Mouse (Mus musculus) liver, postnatal 0 days (tissue): ENCODE data around the gene Epo. TPM values are rescaled to one million over a fixed set of nuclear protein-coding genes. Genes with fewer than 3 reads are reported as not detected.

Source experiments
- ATAC-seq: fragments of 200-750 bp; cut with Nextera tagmentation; 2 replicates; pipeline ENCODE4 v1.8.0; 2017; ENCODE audit warnings: mild to moderate bottlenecking, moderate library complexity
- DNase-seq: peaks from one replicate; pipeline ENCODE4 v3.0.0-alpha.2; 2016
- H3K27ac ChIP-seq: fragments of 300-500 bp; sonication (generic); 2 replicates; pipeline ENCODE4 v1.5.1; 2014; ENCODE audit warnings: antibody characterized with exemption, moderate library complexity, mild to moderate bottlenecking, low read depth
- H3K27me3 ChIP-seq: fragments of 300-500 bp; sonication (generic); 2 replicates; pipeline ENCODE4 v1.6.1; 2014; ENCODE audit warnings: low read length, control low read depth, mixed read lengths; ENCODE audit not compliant: insufficient read depth
- H3K36me3 ChIP-seq: fragments of 300-500 bp; sonication (generic); replicated peaks from 2 replicates; pipeline ENCODE4 v1.6.1; 2014; ENCODE audit warnings: mild to moderate bottlenecking, control low read depth, low read length, moderate library complexity, mixed read lengths; ENCODE audit not compliant: insufficient read depth
- H3K4me1 ChIP-seq: fragments of 300-500 bp; sonication (generic); 2 replicates; pipeline ENCODE4 v1.6.1; 2014; ENCODE audit warnings: antibody characterized with exemption, mild to moderate bottlenecking, control low read depth; ENCODE audit not compliant: insufficient read depth
- H3K4me2 ChIP-seq: fragments of 300-500 bp; sonication (generic); 2 replicates; pipeline ENCODE4 v1.6.1; 2014; ENCODE audit warnings: low read depth, mild to moderate bottlenecking, low read length, moderate library complexity, mixed read lengths
- H3K4me3 ChIP-seq: fragments of 300-500 bp; sonication (generic); 2 replicates; pipeline ENCODE4 v1.5.1; 2014; ENCODE audit warnings: low read depth, low read length
- H3K9ac ChIP-seq: fragments of 300-500 bp; sonication (generic); replicated peaks from 2 replicates; pipeline ENCODE4 v1.6.1; 2014; ENCODE audit warnings: mild to moderate bottlenecking, moderate library complexity
- H3K9me3 ChIP-seq: fragments of 300-500 bp; sonication (generic); 2 replicates; pipeline ENCODE4 v1.6.1; 2016; ENCODE audit warnings: mild to moderate bottlenecking, control low read depth, low read length, mixed read lengths
- CTCF ChIP-seq: sonication (generic); IDR thresholded peaks from 2 replicates; pipeline ENCODE4 v1.5.1; 2016; ENCODE audit warnings: antibody characterized with exemption, low read depth
- EP300 ChIP-seq: IDR thresholded peaks from 2 replicates; pipeline ENCODE4 v1.6.1; 2016; ENCODE audit warnings: antibody characterized with exemption, low read depth, mild to moderate bottlenecking
- WGBS: fragments of 180-500 bp; shearing (Covaris S2); extraction: QIAGEN DNeasy Blood & Tissue Kit; methylation state at CpG from one replicate; pipeline ENCODE4 v1.1.7; 2014; ENCODE audit not compliant: insufficient replicate concordance; 5-methylcytosine and 5-hydroxymethylcytosine counted together
- microRNA-seq: library from miRNA; unstranded; fragments of <30 nt; microRNA quantifications from one replicate; pipeline ENCODE4, GENCODE M21; 2016
- polyA plus RNA-seq: library from polyadenylated mRNA; unstranded; fragments of >200 nt; fragmentation: Nextera tagmentation; extraction: Ambion mirVana; gene quantifications from 2 replicates; pipeline ENCODE4 v1.2.1, GENCODE M21; 2015

Epo gene
- polyA plus RNA-seq, 1 experiment from 2014 or later: 0.26 TPM

- Histone ChIP-seq H3K36me3 (no peaks in the 10 kb centered on the region), H3K4me2 (no peak overlapping the region), H3K27me3 (no peaks in the 10 kb centered on the region), H3K4me1 (no peaks in the 10 kb centered on the region), H3K9me3 (no peaks in the 10 kb centered on the region), H3K9ac (no peak overlapping the region), H3K27ac (no peak overlapping the region), H3K4me3 (no peak overlapping the region)
- ATAC-seq (no peak), DNase-seq (no peak)
- WGBS: 71% methylated on average over 11 of the region's 11 CpGs
- no peak for TF ChIP-seq EP300
- no peak for TF ChIP-seq CTCF
Measured at GRCm38 (mm10) chr5:137440216-137440855, 92.7 kb downstream of the Epo start.

- Histone ChIP-seq H3K4me3 (no peak overlapping the region), H3K27me3 (no peaks in the 10 kb centered on the region), H3K4me2 (no peak overlapping the region), H3K27ac (no peak overlapping the region), H3K36me3 (no peaks in the 10 kb centered on the region), H3K9me3 (no peaks in the 10 kb centered on the region), H3K4me1 (no peaks in the 10 kb centered on the region), H3K9ac (no peak overlapping the region)
- DNase-seq (no peak), ATAC-seq (no peak)
- TF ChIP-seq EP300: no peak
- no peak for TF ChIP-seq CTCF
- WGBS: 55% methylated on average over 6 of the region's 6 CpGs
Measured at GRCm38 (mm10) chr5:137433889-137434288, 99.2 kb downstream of the Epo start.

Small RNA genes within 50 kb of the gene (microRNA-seq; reads per million reads assigned to microRNA genes)
- gene Mir6418: 1.6 reads per million

Other genes starting within 250 kb of the Epo start
- gene Ache, start 245.7 kb downstream of the Epo start, polyA plus RNA-seq: 10.3 and 11.1 TPM in 2 replicates
- 9.1 and 9.5 TPM in 2 replicates for gene Ufsp1, start 238.6 kb downstream of the Epo start, polyA plus RNA-seq
- gene Srrt, start 225.6 kb downstream of the Epo start, polyA plus RNA-seq: 24.1 and 28.2 TPM in 2 replicates
- 7.5 and 9.2 TPM in 2 replicates for gene Trip6, start 218.8 kb downstream of the Epo start, polyA plus RNA-seq
- 2.9 and 3.2 TPM in 2 replicates for gene Slc12a9, start 199.6 kb downstream of the Epo start, polyA plus RNA-seq
- gene Ephb4, start 183.1 kb downstream of the Epo start, polyA plus RNA-seq: 5.7 and 5.9 TPM in 2 replicates
- gene Zan, start 56.2 kb downstream of the Epo start, polyA plus RNA-seq: 0.01 and 0.06 TPM in 2 replicates
- gene Pop7, start 30.7 kb downstream of the Epo start, polyA plus RNA-seq: 27.5 and 27.7 TPM in 2 replicates
- gene Gigyf1, start 14.7 kb downstream of the Epo start, polyA plus RNA-seq: 2.8 and 4.0 TPM in 2 replicates
- 165 and 177 TPM in 2 replicates for gene Gnb2, start 268 bp upstream of the Epo start, polyA plus RNA-seq
- gene Actl6b, start 20.3 kb upstream of the Epo start, polyA plus RNA-seq: not detected in 2 replicates
- 148 and 157 TPM in 2 replicates for gene Tfr2, start 36.6 kb upstream of the Epo start, polyA plus RNA-seq
- gene Mospd3, start 67.8 kb upstream of the Epo start, polyA plus RNA-seq: 26.2 and 28.3 TPM in 2 replicates
- gene Pcolce, start 80.5 kb upstream of the Epo start, polyA plus RNA-seq: 12.9 and 14.7 TPM in 2 replicates
- not detected in 2 replicates for gene Fbxo24, start 95.8 kb upstream of the Epo start, polyA plus RNA-seq
- gene Lrch4, start 95.9 kb upstream of the Epo start, polyA plus RNA-seq: 24.1 and 24.3 TPM in 2 replicates
- 2.4 and 2.6 TPM in 2 replicates for gene Gm20605, start 95.9 kb upstream of the Epo start, polyA plus RNA-seq
- gene Sap25, start 108.1 kb upstream of the Epo start, polyA plus RNA-seq: 3.4 and 4.0 TPM in 2 replicates
- gene Irs3, start 112.5 kb upstream of the Epo start, polyA plus RNA-seq: 0.11 TPM in 1 of 2 replicates, not detected in the other
- 29.5 and 34.1 TPM in 2 replicates for gene Agfg2, start 151.5 kb upstream of the Epo start, polyA plus RNA-seq
- gene Nyap1, start 208.4 kb upstream of the Epo start, polyA plus RNA-seq: 0.11 and 0.18 TPM in 2 replicates
- gene Tsc22d4, start 212.5 kb upstream of the Epo start, polyA plus RNA-seq: 65.3 and 65.9 TPM in 2 replicates
- 13.4 and 18.1 TPM in 2 replicates for gene Ppp1r35, start 245.6 kb upstream of the Epo start, polyA plus RNA-seq